Mouse (Mus musculus) heart, embryonic 11.5 days (tissue): Measurements from ENCODE around the gene Ppm1m. TPM values are rescaled to one million over a fixed set of nuclear protein-coding genes. Genes with fewer than 3 reads are reported as not detected.

Experiments used
- ATAC-seq: fragments of 200-750 bp; cut with Nextera tagmentation; replicated peaks from 2 replicates; pipeline ENCODE4 v1.8.0; 2017; ENCODE audit warnings: moderate library complexity; ENCODE audit not compliant: insufficient number of reproducible peaks, low FRiP score, low TSS enrichment
- H3K27ac ChIP-seq: fragments of 300-500 bp; sonication (generic); 2 replicates; pipeline ENCODE4 v1.5.1; 2014; ENCODE audit warnings: mild to moderate bottlenecking, low read depth, low read length
- H3K27me3 ChIP-seq: fragments of 300-500 bp; sonication (generic); 2 replicates; pipeline ENCODE4 v1.6.1; 2014; ENCODE audit warnings: mild to moderate bottlenecking, low read length, mixed read lengths; ENCODE audit not compliant: control insufficient read depth, insufficient read depth
- H3K36me3 ChIP-seq: fragments of 300-500 bp; sonication (generic); 2 replicates; pipeline ENCODE4 v1.6.1; 2014; ENCODE audit warnings: mild to moderate bottlenecking, low read length, moderate library complexity, mixed read lengths; ENCODE audit not compliant: control insufficient read depth, insufficient read depth
- H3K4me1 ChIP-seq: fragments of 300-500 bp; sonication (generic); 2 replicates; pipeline ENCODE4 v1.6.1; 2014; ENCODE audit warnings: low read length; ENCODE audit not compliant: control insufficient read depth, insufficient read depth
- H3K4me2 ChIP-seq: fragments of 300-500 bp; sonication (generic); 2 replicates; pipeline ENCODE4 v1.6.1; 2014; ENCODE audit warnings: mild to moderate bottlenecking, moderate library complexity
- H3K4me3 ChIP-seq: fragments of 300-500 bp; sonication (generic); 2 replicates; pipeline ENCODE4 v1.5.1; 2014; ENCODE audit warnings: low read depth, low read length
- H3K9ac ChIP-seq: fragments of 300-500 bp; sonication (generic); 2 replicates; pipeline ENCODE4 v1.6.1; 2014; ENCODE audit warnings: mild to moderate bottlenecking, low read depth, low read length, moderate library complexity
- H3K9me3 ChIP-seq: fragments of 300-500 bp; sonication (generic); replicated peaks from 2 replicates; pipeline ENCODE4 v1.6.1; 2016; ENCODE audit warnings: low read length; ENCODE audit not compliant: control insufficient read depth
- WGBS: fragments of 180-500 bp; shearing (Covaris S2); extraction: QIAGEN DNeasy Blood & Tissue Kit; methylation state at CpG from one replicate; pipeline ENCODE4 v1.1.7; 2014; ENCODE audit not compliant: insufficient replicate concordance; 5-methylcytosine and 5-hydroxymethylcytosine counted together
- polyA plus RNA-seq: library from polyadenylated mRNA; unstranded; fragments of >200 nt; fragmentation: Nextera tagmentation; extraction: Ambion mirVana; gene quantifications from 2 replicates; pipeline ENCODE4 v1.2.1, GENCODE M21; 2014

Gene Ppm1m
- polyA plus RNA-seq, 1 experiment from 2014 or later: 20.6 TPM

DNA sequence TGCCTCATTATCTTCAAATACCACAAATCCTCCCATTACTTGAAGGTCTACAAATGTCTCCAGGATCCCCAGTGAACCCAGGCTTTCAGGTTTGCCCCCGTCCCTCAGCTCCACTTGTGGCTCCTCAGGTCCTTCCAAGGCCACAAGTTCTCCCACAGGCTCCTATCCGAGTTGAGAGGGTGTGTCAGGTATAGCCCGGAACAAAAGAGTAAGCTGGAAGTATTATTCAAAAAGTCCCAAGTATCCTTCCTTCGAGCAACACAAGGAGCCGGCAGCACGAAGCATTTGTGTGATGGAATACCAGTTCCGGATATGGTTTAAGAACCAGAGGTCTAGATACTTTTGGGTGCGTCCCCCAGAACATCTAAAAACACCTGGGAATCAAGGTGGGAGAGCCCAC lies 7.5 kb downstream of the Ppm1m start:
- H3K4me2 ChIP-seq: no peak overlapping the region
- no peak overlapping the region for H3K27ac ChIP-seq
- no peak overlapping the region for H3K9ac ChIP-seq
- ATAC-seq: no peak
- WGBS: 94% methylated on average over 8 of the region's 8 CpGs
- no peaks in the 10 kb centered on the region for H3K4me1 ChIP-seq
- H3K27me3 ChIP-seq: no peaks in the 10 kb centered on the region
- no peak overlapping the region for H3K4me3 ChIP-seq
- no peaks in the 10 kb centered on the region for H3K9me3 ChIP-seq
- H3K36me3 ChIP-seq: peaks cover 46% of the 10 kb centered on the region

- H3K4me3 ChIP-seq: no peak overlapping the region
- H3K9ac ChIP-seq: no peak overlapping the region
- H3K27me3 ChIP-seq: no peaks in the 10 kb centered on the region
- H3K4me1 ChIP-seq: no peaks in the 10 kb centered on the region
- WGBS: 89% methylated on average over 1 of the region's 1 CpGs
- peaks cover 49% of the 10 kb centered on the region for H3K36me3 ChIP-seq
- H3K27ac ChIP-seq: no peak overlapping the region
- H3K9me3 ChIP-seq: no peaks in the 10 kb centered on the region
- H3K4me2 ChIP-seq: no peak overlapping the region
- no peak for ATAC-seq
These were observed 8.2 kb downstream of the Ppm1m start for GRCm38 (mm10) chr9:106191355-106191754.

GRCm38 (mm10) chr9:106183996-106184395 lies 15.6 kb downstream of the Ppm1m start:
- no peaks in the 10 kb centered on the region for H3K27me3 ChIP-seq
- H3K9me3 ChIP-seq: no peaks in the 10 kb centered on the region
- no peak overlapping the region for H3K4me3 ChIP-seq
- peaks cover 61% of the 10 kb centered on the region for H3K36me3 ChIP-seq
- H3K9ac ChIP-seq: no peak overlapping the region
- 92% methylated on average over 5 of the region's 5 CpGs for WGBS
- ATAC-seq: no peak
- no peak overlapping the region for H3K27ac ChIP-seq
- no peak overlapping the region for H3K4me2 ChIP-seq
- no peaks in the 10 kb centered on the region for H3K4me1 ChIP-seq

DNA sequence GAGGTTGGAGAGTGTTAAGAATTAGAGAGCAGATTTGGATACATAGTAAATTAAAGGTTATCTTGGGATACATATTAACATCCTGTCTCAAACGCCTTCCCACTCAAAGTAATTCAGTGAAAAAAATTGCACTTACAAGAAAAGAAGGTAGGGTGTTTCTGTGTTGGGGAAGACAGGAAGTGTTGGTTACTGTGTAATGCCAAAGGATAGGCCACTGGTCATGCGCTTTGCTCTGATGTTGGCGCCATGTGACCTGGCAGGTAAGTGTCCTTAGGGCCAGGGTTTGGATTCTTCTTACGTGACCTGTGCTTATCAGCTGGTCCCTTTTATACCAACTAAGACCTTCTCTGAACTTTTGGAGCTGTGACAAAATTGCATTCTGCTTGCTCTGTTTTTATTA lies 17.4 kb downstream of the Ppm1m start:
- Histone ChIP-seq H3K27me3 (no peaks in the 10 kb centered on the region), H3K36me3 (peaks cover 56% of the 10 kb centered on the region)

GRCm38 (mm10) chr9:106179964-106180363 lies 19.6 kb downstream of the Ppm1m start:
- Histone ChIP-seq H3K4me2 (no peak overlapping the region), H3K36me3 (peaks cover 43% of the 10 kb centered on the region), H3K4me3 (no peak overlapping the region), H3K27ac (no peak overlapping the region), H3K4me1 (peaks cover 4% of the 10 kb centered on the region; the same call in 1 of the 2 replicates), H3K9me3 (no peaks in the 10 kb centered on the region), H3K27me3 (no peaks in the 10 kb centered on the region), H3K9ac (no peak overlapping the region)
- ATAC-seq: no peak
- WGBS: 96% methylated on average over 3 of the region's 3 CpGs

More for the DNA sequence above, 17.4 kb downstream of the Ppm1m start:
- H3K4me3 ChIP-seq: no peak overlapping the region
- 91% methylated on average over 4 of the region's 4 CpGs for WGBS
- no peaks in the 10 kb centered on the region for H3K4me1 ChIP-seq
- no peak for ATAC-seq
- no peaks in the 10 kb centered on the region for H3K9me3 ChIP-seq
- no peak overlapping the region for H3K27ac ChIP-seq
- no peak overlapping the region for H3K4me2 ChIP-seq
- H3K9ac ChIP-seq: no peak overlapping the region

DNA sequence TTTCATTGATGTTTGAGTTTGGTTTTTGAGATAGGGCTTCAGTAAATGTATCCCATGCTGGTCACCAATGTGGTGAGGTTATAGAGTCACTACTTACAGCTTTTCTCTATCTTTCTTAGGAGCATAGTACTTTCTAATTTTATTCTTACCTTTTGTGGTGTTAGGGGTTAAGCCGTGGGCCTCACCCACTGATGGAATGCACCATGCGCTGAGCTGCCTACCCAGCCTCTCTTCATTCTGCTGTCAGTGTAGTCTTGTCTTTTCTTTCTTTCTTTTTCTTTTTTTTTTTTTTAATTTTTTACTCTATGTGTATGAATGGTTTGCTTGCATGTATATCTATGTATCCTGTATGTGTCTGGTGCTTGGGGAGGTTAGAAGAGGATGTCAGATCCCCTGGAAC lies 20.1 kb downstream of the Ppm1m start:
- ATAC-seq: no peak

DNA sequence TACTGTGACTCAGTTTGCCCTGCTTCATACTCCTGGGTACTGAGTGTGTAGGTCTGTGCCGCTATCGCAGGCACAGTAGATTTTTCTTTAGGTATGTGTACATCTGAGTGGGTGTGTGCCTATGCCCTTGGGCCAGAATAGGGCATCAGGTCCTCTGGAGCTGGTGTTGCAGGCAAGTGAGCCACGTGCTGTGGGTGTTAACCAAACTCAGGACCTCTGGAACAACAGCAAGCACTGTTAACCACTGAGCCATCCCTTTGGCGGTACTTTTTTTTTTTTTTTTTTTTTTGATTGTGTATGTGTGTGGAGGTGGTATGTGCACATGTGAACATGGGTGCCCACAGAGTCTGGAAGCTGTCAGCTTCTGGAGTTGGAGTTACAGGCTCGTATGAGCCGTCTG lies 21.7 kb downstream of the Ppm1m start:
- Histone ChIP-seq H3K27ac (no peak overlapping the region), H3K27me3 (no peaks in the 10 kb centered on the region), H3K9ac (no peak overlapping the region), H3K9me3 (no peaks in the 10 kb centered on the region), H3K4me1 (peaks cover 22% of the 10 kb centered on the region), H3K4me3 (no peak overlapping the region), H3K36me3 (peaks cover 25% of the 10 kb centered on the region), H3K4me2 (no peak overlapping the region)
- no peak for ATAC-seq
- WGBS: 89% methylated on average over 6 of the region's 6 CpGs

More for the DNA sequence above, 20.1 kb downstream of the Ppm1m start:
- Histone ChIP-seq H3K27ac (no peak overlapping the region), H3K36me3 (peaks cover 40% of the 10 kb centered on the region), H3K9me3 (no peaks in the 10 kb centered on the region), H3K4me1 (peaks cover 9% of the 10 kb centered on the region; the same call in 1 of the 2 replicates), H3K9ac (no peak overlapping the region), H3K27me3 (no peaks in the 10 kb centered on the region), H3K4me2 (no peak overlapping the region), H3K4me3 (no peak overlapping the region)
- WGBS: 86% methylated on average over 2 of the region's 2 CpGs

- WGBS: 85% methylated on average over 5 of the region's 5 CpGs
- Histone ChIP-seq H3K4me2 (no peak overlapping the region), H3K27ac (no peak overlapping the region), H3K4me3 (no peak overlapping the region), H3K36me3 (peaks cover 23% of the 10 kb centered on the region), H3K9me3 (no peaks in the 10 kb centered on the region), H3K9ac (no peak overlapping the region), H3K4me1 (peaks cover 22% of the 10 kb centered on the region), H3K27me3 (no peaks in the 10 kb centered on the region)
- ATAC-seq: no peak
These were observed 22.8 kb downstream of the Ppm1m start for GRCm38 (mm10) chr9:106176769-106177168.

- 68% methylated on average over 3 of the region's 3 CpGs for WGBS
- no peak for ATAC-seq
- no peaks in the 10 kb centered on the region for H3K27me3 ChIP-seq
- no peak overlapping the region for H3K27ac ChIP-seq
- H3K9ac ChIP-seq: no peak overlapping the region
- no peak overlapping the region for H3K4me3 ChIP-seq
- no peak overlapping the region for H3K4me2 ChIP-seq
- H3K36me3 ChIP-seq: peaks cover 16% of the 10 kb centered on the region
- H3K4me1 ChIP-seq: peaks cover 22% of the 10 kb centered on the region
- H3K9me3 ChIP-seq: no peaks in the 10 kb centered on the region
These were observed 23.9 kb downstream of the Ppm1m start for GRCm38 (mm10) chr9:106175552-106176200.
